Mouse (Mus musculus) stomach, embryonic 14.5 days (tissue): ENCODE measurements around the gene Arsg. TPM values are rescaled to one million over a fixed set of nuclear protein-coding genes. Genes with fewer than 3 reads are reported as not detected.
"Not testable (repeated sequence)": the region's sequence is repeated elsewhere in the genome, so short reads cannot be mapped to it uniquely, and the experiment has no call there.

Source experiments
- ATAC-seq: fragments of 200-750 bp; cut with Nextera tagmentation; 2 replicates; pipeline ENCODE4 v1.8.0; 2017; ENCODE audit warnings: low read depth, moderate TSS enrichment; ENCODE audit not compliant: insufficient number of reproducible peaks, insufficient read depth, low FRiP score
- H3K27ac ChIP-seq: fragments of 300-500 bp; sonication (generic); 2 replicates; pipeline ENCODE4 v1.5.1; 2014; ENCODE audit warnings: mild to moderate bottlenecking, low read length, moderate library complexity, mixed read lengths
- H3K27me3 ChIP-seq: fragments of 300-500 bp; sonication (generic); 2 replicates; pipeline ENCODE4 v1.6.1; 2014; ENCODE audit warnings: low read length, control low read depth, mixed read lengths; ENCODE audit not compliant: control insufficient read depth, insufficient read depth
- H3K36me3 ChIP-seq: fragments of 300-500 bp; sonication (generic); 2 replicates; pipeline ENCODE4 v1.6.1; 2014; ENCODE audit warnings: mild to moderate bottlenecking, control low read depth, low read length, moderate library complexity, mixed read lengths; ENCODE audit not compliant: control insufficient read depth, insufficient read depth
- H3K4me1 ChIP-seq: fragments of 300-500 bp; sonication (generic); 2 replicates; pipeline ENCODE4 v1.6.1; 2014; ENCODE audit warnings: low read length, control low read depth, mixed read lengths; ENCODE audit not compliant: control insufficient read depth, insufficient read depth
- H3K4me2 ChIP-seq: fragments of 300-500 bp; sonication (generic); replicated peaks from 2 replicates; pipeline ENCODE4 v1.6.1; 2014; ENCODE audit warnings: low read depth, low read length, control low read depth
- H3K4me3 ChIP-seq: fragments of 300-500 bp; sonication (generic); 2 replicates; pipeline ENCODE4 v1.5.1; 2014; ENCODE audit warnings: low read depth, low read length, control low read depth
- H3K9ac ChIP-seq: fragments of 300-500 bp; sonication (generic); replicated peaks from 2 replicates; pipeline ENCODE4 v1.6.1; 2014; ENCODE audit warnings: low read depth, mild to moderate bottlenecking, control low read depth, low read length, moderate library complexity, mixed read lengths
- H3K9me3 ChIP-seq: fragments of 300-500 bp; sonication (generic); 2 replicates; pipeline ENCODE4 v1.6.1; 2016; ENCODE audit warnings: low read depth, low read length, control low read depth; ENCODE audit not compliant: control insufficient read depth
- WGBS: fragments of 180-500 bp; shearing (Covaris S2); extraction: QIAGEN DNeasy Blood & Tissue Kit; methylation state at CpG from one replicate; pipeline ENCODE4 v1.1.7; 2014; 5-methylcytosine and 5-hydroxymethylcytosine counted together
- polyA plus RNA-seq: library from polyadenylated mRNA; unstranded; fragments of >200 nt; fragmentation: Nextera tagmentation; extraction: Ambion mirVana; gene quantifications from 2 replicates; pipeline ENCODE4 v1.2.1, GENCODE M21; 2014

The Arsg gene
- polyA plus RNA-seq, 1 experiment from 2014 or later, result 3.5 TPM

DNA sequence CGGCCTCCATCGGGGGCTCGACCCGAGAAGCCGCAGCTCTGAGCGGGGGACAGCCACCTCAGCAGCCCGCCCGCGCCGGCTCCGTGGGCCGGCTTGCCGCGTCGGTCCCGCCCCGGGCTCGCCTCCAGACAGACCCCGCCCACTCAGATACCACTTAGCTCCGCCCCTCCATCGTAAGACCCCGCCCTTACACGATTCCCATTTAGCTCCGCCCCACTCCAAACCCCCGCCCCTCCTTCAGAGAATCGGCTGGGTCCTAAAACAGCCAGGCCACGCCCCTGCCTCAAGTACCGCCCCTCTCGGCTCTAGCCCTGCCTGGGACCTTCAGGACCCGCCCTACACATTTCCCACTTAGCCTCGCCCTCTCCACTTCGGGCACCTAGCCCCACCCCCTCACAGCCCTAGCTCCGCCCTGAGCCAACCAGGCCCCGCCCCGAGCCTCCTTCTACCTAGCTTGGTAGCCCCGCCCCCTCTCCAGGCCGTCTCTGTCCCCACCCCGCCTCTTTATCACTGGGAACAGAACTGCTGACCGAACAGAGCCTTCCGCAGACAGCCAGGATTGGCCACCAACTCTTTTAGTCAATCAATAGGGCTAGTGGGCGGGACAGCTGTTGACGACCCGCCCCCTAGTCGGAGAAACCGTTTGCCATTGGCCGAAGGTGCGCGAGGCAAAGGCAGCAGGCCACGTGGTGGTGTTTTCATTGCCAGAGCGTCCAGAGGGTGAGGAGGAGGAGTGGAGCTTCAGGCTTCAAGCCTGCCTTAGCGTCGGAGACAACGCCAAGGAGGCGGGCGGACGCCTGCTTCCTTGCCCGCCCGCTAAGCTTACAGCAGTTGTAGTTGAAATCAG lies 138.4 kb downstream of the Arsg start, which contains the start of gene Wipi1:
Gene Wipi1 (minus strand): TSS at position 665 of the 847 bp plus-strand sequence.
- no peaks in the 10 kb centered on the region for H3K9me3 ChIP-seq
- WGBS, result under 1% methylated on average over 58 of the region's 58 CpGs
- H3K27me3 ChIP-seq, result no peaks in the 10 kb centered on the region
- H3K27ac ChIP-seq, result peak within 1 kb of the TSS; percentile 69
- peak; percentile 97 for ATAC-seq
- peak within 1 kb of the TSS; percentile 64 for H3K9ac ChIP-seq
- H3K4me1 ChIP-seq, result peaks cover 19% of the 10 kb centered on the region
- peak within 1 kb of the TSS; percentile 84 for H3K4me3 ChIP-seq
- peak within 1 kb of the TSS; percentile 72 for H3K4me2 ChIP-seq
- no peaks in the 10 kb centered on the region for H3K36me3 ChIP-seq

DNA sequence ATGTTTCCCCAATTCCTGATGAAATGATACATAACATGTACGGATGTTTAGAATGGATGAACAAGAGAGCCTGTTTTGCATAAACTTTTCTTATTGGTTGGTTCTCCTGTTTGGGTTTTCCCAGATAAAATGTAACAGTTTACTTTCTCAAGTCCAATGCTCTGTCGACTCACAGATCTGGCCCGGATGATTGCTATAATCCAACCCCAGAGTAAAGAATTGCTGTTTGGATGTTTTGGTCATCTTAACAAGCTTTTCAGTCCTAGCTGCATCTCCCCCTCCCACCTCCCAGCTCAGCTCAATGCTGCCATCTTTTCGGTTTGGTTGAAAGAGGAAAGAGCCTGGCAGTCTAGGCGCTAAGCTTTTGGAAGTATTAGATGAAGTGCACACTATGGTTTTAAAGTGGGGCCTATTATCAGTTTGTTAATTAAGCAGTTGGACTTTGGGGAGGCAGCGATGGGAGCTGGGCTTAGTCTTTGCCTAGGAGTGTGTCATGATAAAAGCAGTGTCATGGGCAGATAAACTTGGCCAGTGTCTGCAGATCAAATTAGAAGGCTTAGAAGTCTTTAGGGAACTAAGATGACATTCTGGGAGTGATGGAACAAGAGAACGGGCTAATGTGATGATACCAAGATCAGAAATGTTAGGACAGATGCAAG lies 139.8 kb downstream of the Arsg start:
- Histone ChIP-seq H3K27me3 (no peaks in the 10 kb centered on the region), H3K36me3 (no peaks in the 10 kb centered on the region), H3K4me3 (no peak overlapping the region), H3K4me1 (peaks cover 19% of the 10 kb centered on the region), H3K27ac (no peak overlapping the region), H3K9ac (no peak overlapping the region), H3K9me3 (no peaks in the 10 kb centered on the region), H3K4me2 (no peak overlapping the region)
- ATAC-seq, result no peak
- 63% methylated on average over 7 of the region's 7 CpGs for WGBS

DNA sequence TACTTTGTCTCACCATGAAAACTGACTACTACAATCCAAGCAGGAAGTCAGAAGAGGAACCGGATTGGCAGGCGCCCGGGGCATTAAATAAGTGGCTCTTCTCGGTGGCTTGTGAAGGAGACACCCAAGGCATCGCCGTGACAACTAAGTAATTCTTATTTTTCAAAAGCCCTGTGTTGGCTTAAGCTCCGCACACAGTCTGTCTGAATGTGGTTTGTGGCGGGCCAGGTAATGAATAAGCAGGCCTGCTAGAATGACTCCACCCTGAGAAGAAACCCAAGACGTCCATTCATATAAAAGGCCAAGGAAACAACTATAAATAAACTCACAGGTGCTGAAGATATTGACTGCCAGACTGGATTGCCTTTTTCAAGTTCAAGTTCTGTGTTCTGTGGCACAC lies 142.1 kb downstream of the Arsg start:
- WGBS, result 60% methylated on average over 9 of the region's 9 CpGs
- H3K9ac ChIP-seq, result no peak overlapping the region
- no peaks in the 10 kb centered on the region for H3K27me3 ChIP-seq
- ATAC-seq, result no peak
- no peak overlapping the region for H3K4me2 ChIP-seq
- H3K9me3 ChIP-seq, result no peaks in the 10 kb centered on the region
- H3K4me1 ChIP-seq, result peaks cover 4% of the 10 kb centered on the region; the same call in 1 of the 2 replicates
- H3K36me3 ChIP-seq, result no peaks in the 10 kb centered on the region
- H3K27ac ChIP-seq, result no peak overlapping the region
- no peak overlapping the region for H3K4me3 ChIP-seq

DNA sequence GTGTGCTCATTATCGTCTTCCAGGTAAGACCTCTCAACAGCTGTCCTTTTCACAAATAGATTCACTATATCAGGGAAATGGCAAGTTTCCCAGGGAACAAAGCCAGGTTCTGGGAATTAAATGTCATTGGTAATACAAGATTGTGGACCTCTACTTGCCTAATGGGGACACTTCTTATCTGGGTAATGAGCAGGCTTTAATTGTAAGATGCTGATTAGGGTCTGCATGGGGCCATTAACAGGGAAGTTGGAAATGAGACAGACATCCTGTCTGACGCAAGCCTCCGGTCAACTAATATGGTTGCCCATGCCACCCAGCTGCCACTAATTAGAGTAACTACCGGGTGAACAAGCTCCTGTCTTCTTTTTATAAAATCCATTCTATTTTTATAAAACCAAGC lies 143.2 kb downstream of the Arsg start:
- Histone ChIP-seq H3K9ac (no peak overlapping the region), H3K36me3 (no peaks in the 10 kb centered on the region), H3K4me1 (no peaks in the 10 kb centered on the region; the same call in 1 of the 2 replicates), H3K4me2 (no peak overlapping the region), H3K4me3 (no peak overlapping the region), H3K27me3 (no peaks in the 10 kb centered on the region), H3K27ac (no peak overlapping the region), H3K9me3 (no peaks in the 10 kb centered on the region)
- 76% methylated on average over 4 of the region's 4 CpGs for WGBS
- no peak for ATAC-seq

DNA sequence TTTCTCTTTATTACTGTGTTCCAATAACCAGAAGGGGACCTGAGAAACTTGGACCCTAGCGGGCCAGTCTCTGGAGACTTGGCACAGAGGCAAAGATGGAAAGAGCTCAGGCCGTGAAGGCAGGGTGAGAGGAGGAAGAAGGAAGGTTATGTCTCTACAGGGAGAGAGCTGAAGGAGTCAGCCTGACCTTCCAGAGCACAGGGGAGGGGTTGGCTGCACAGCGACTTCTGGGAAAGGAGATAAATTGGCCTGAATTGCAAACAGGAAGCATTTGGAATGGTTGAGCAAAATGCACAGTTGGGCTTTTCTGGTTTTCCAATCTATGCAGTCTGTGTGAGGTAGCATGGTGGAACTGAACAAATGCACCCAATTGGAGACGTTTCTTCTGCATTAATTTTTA lies 143.6 kb downstream of the Arsg start:
- 52% methylated on average over 4 of the region's 4 CpGs for WGBS
- Histone ChIP-seq H3K36me3 (no peaks in the 10 kb centered on the region), H3K4me2 (no peak overlapping the region), H3K4me1 (no peaks in the 10 kb centered on the region; the same call in 1 of the 2 replicates), H3K4me3 (no peak overlapping the region), H3K27me3 (no peaks in the 10 kb centered on the region), H3K9me3 (no peaks in the 10 kb centered on the region), H3K9ac (no peak overlapping the region), H3K27ac (no peak overlapping the region)
- ATAC-seq, result no peak

DNA sequence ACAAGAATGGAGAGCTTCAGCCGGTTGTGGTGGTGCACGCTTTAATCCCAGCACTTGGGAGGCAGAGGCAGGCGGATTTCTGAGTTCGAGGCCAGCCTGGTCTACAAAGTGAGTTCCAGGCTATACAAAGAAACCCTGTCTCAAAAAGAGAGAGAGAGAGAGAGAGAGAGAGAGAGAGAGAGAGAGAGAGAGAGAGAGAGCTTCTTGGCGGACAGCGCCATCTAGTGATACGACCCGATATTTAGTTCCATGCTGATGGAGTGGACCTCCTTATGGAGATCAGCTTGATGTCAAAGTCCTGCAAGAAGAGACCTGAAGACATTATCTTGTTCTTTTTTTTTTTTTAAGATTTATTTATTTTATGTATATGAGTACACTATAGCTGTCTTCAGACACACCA lies 145.9 kb downstream of the Arsg start:
- H3K27ac ChIP-seq, H3K4me1 ChIP-seq, H3K36me3 ChIP-seq, H3K4me3 ChIP-seq, H3K9ac ChIP-seq, H3K4me2 ChIP-seq, H3K9me3 ChIP-seq, ATAC-seq, H3K27me3 ChIP-seq: not testable (repeated sequence)
- 41% methylated on average over 8 of the region's 8 CpGs for WGBS

DNA sequence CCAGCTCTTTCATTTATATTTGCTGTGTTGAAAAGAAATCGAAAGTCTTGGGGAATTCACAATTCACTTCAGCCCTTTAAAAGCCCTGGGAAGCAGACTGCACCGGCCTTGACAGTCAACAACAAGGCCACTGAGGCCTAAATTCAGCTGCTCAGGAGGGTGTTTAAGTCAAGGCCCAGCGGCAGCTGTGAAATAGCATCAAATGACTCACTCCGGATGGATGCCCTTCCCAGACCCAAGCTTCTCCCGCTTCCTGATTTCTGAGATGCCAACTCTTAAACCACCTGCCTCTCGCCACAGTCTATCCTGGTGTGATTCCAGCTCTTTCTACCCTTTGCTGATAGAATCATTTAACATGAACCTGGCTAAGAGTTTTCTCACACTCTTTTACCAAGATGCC lies 147.2 kb downstream of the Arsg start:
- peaks cover 5% of the 10 kb centered on the region; the same call in 1 of the 2 replicates for H3K4me1 ChIP-seq
- H3K4me3 ChIP-seq, result no peak overlapping the region
- H3K9me3 ChIP-seq, result no peaks in the 10 kb centered on the region
- H3K36me3 ChIP-seq, result no peaks in the 10 kb centered on the region
- H3K27ac ChIP-seq, result no peak overlapping the region
- H3K4me2 ChIP-seq, result no peak overlapping the region
- no peak overlapping the region for H3K9ac ChIP-seq
- 75% methylated on average over 6 of the region's 6 CpGs for WGBS
- no peak for ATAC-seq
- no peaks in the 10 kb centered on the region for H3K27me3 ChIP-seq

DNA sequence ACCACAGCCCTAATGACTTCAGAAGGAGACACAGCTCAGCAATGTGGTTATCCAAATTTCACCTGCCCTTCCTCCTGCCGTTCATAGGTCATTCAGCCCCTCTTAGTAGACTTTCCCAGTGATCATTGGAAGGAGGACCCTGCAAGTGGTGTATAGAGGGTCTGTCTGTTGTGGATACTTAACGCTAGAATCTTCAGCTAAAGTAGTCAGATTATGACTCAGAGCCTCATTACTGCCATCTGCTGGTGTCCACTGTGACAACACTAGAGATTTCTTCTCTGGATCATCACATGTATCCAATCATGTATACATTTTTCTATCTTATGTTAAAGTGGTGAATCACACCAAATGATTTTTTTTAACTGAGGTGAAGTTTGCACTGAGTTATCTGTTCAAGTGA lies 148.0 kb downstream of the Arsg start:
- no peaks in the 10 kb centered on the region for H3K36me3 ChIP-seq
- H3K27ac ChIP-seq, result no peak overlapping the region
- 0 out of 2 replicates have a peak, but pooled peaks have one; percentile 29 for ATAC-seq
- no peaks in the 10 kb centered on the region for H3K27me3 ChIP-seq
- no peaks in the 10 kb centered on the region for H3K9me3 ChIP-seq
- no peak overlapping the region for H3K4me2 ChIP-seq
- WGBS, result 16% methylated on average over 2 of the region's 2 CpGs
- H3K4me3 ChIP-seq, result no peak overlapping the region
- H3K4me1 ChIP-seq, result peaks cover 5% of the 10 kb centered on the region; the same call in 1 of the 2 replicates
- H3K9ac ChIP-seq, result no peak overlapping the region
